Mouse (Mus musculus) olfactory bulb, adult 2 months (tissue): Measurements from ENCODE around the gene Slx4.

Experiments
- CTCF ChIP-seq: fragments of 200-500 bp; IDR thresholded peaks from 2 replicates; pipeline ENCODE4 v1.5.1; 2012; ENCODE audit warnings: low read depth, mild to moderate bottlenecking, low read length, moderate library complexity; ENCODE audit not compliant: insufficient read depth
- POLR2A ChIP-seq: fragments of 200-500 bp; IDR thresholded peaks from 2 replicates; pipeline ENCODE4 v1.6.1; 2012; ENCODE audit warnings: mild to moderate bottlenecking, low read depth, low read length, moderate library complexity; ENCODE audit not compliant: insufficient read depth

GRCm38 (mm10) chr16:4022719-4023118 is 19.1 kb upstream of the Slx4 start:
- TF ChIP-seq CTCF = no peak
- TF ChIP-seq POLR2A = no peak
